Mouse (Mus musculus): Measurements from ENCODE around the gene Treml4.

DNA sequence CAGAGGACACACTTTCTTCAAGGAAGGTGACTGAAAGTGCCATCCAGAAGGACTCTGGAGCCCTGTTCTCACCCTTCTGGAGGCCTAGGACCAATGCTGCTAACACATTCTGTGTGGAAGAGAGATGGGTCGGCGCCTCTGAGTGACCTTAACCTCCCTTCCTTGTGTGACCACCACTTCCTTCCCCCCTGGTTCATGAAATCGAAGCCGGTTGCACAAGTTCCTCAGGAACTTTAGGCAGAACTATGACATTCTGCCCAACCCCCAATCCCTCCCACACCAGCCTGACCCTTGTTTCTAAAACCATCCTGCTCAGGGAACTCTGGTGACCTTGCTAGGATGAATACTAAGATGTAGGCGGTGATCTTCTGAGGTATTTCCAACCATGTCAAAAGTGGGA, 60.2 kb downstream of the Treml4 start:
- TF ChIP-seq TCF12 (IDR thresholded peaks at IDR 0.05; ENCODE audit: insufficient read depth, poor library complexity, severe bottlenecking) (no peak), POLR2A (IDR thresholded peaks at IDR 0.05; ENCODE audit: insufficient read length, low read depth) (no peak), MYOG (IDR thresholded peaks at IDR 0.05; ENCODE audit: control insufficient read depth in 1 of 3, insufficient read depth in 1 of 3, insufficient read length in 2 of 3, low read depth in 2 of 3) (no peak), E2F4 (IDR thresholded peaks at IDR 0.05; ENCODE audit: insufficient read depth) (no peak), CEBPB (IDR thresholded peaks at IDR 0.05; ENCODE audit: insufficient read depth, poor library complexity, severe bottlenecking) (no peak), USF1 (IDR thresholded peaks at IDR 0.05; ENCODE audit: low read depth) (no peak)
